Mouse (Mus musculus) CH12.LX (cell line): ENCODE results near the gene Cntrl. TPM values are rescaled to one million over a fixed set of nuclear protein-coding genes. Genes with fewer than 3 reads are reported as not detected.

ENCODE experiments used
- DNase-seq: peaks from one replicate; pipeline ENCODE4 v3.0.0-alpha.2; 2013; ENCODE audit errors: extremely low read depth
- H3K27ac ChIP-seq: 2 replicates; pipeline ENCODE4 v1.5.1; 2012; ENCODE audit warnings: low read depth, mild to moderate bottlenecking, control low read depth, moderate library complexity; ENCODE audit not compliant: insufficient read depth
- H3K27me3 ChIP-seq: replicated peaks from 2 replicates; pipeline ENCODE3; 2012; ENCODE audit warnings: inconsistent platforms
- H3K36me3 ChIP-seq, 2 experiments: replicated peaks in 1 of 2; 2 replicates each; pipeline versions ENCODE3 to v1.6.1; 2012; ENCODE audit warnings: inconsistent platforms in 1 of 2, low read length in 1 of 2, mild to moderate bottlenecking in 1 of 2, mixed read lengths in 1 of 2, moderate library complexity in 1 of 2; ENCODE audit not compliant: control insufficient read depth in 1 of 2, insufficient read depth in 1 of 2
- H3K4me1 ChIP-seq, 2 experiments: 2 replicates each; pipeline ENCODE4 v1.6.1; 2012; ENCODE audit warnings: inconsistent platforms in 1 of 2, moderate library complexity in 1 of 2; ENCODE audit not compliant: insufficient read depth in 2 of 2, control insufficient read depth in 1 of 2
- H3K4me2 ChIP-seq: 2 replicates; pipeline ENCODE4 v1.6.1; 2012; ENCODE audit warnings: low read depth, mild to moderate bottlenecking, control low read depth; ENCODE audit not compliant: poor library complexity, insufficient read depth, severe bottlenecking
- H3K4me3 ChIP-seq, 3 experiments: fragments of 150-350 bp in 1 of 3; sonication (generic) in 1 of 3; replicated peaks in 1 of 3; 2 replicates each; pipeline versions ENCODE3 to v1.5.1; 2011 to 2012; ENCODE audit warnings: low read depth in 2 of 3, low read length in 2 of 3, mild to moderate bottlenecking in 2 of 3, moderate library complexity in 2 of 3, control low read depth in 1 of 3, improper control_type of control experiment in 1 of 3, inconsistent platforms in 1 of 3, mixed read lengths in 1 of 3; ENCODE audit not compliant: poor library complexity in 1 of 3
- H3K79me2 ChIP-seq: replicated peaks from 2 replicates; pipeline ENCODE4 v1.6.1; 2012; ENCODE audit warnings: mild to moderate bottlenecking, moderate library complexity; ENCODE audit not compliant: control insufficient read depth, poor library complexity, insufficient read depth, severe bottlenecking; ENCODE audit errors: extremely low read depth
- H3K9ac ChIP-seq: 2 replicates; pipeline ENCODE4 v1.6.1; 2012; ENCODE audit warnings: low read depth, mild to moderate bottlenecking, control low read depth, moderate library complexity; ENCODE audit not compliant: insufficient read depth
- H3K9me3 ChIP-seq: replicated peaks from 2 replicates; pipeline ENCODE3; 2012; ENCODE audit warnings: low read length, inconsistent platforms, mixed read lengths
- CHD1 ChIP-seq: IDR thresholded peaks from 2 replicates; pipeline ENCODE4 v1.6.1; 2012; ENCODE audit warnings: low read depth, low read length, improper control_type of control experiment, inconsistent platforms
- CTCF ChIP-seq, 2 experiments: IDR thresholded peaks in 1 of 2; conservative IDR thresholded peaks in 1 of 2; 2 replicates each; pipeline ENCODE4 v1.5.1; 2011 to 2012; ENCODE audit warnings: low read depth in 2 of 2, low read length in 2 of 2, improper control_type of control experiment in 1 of 2, inconsistent platforms in 1 of 2, mild to moderate bottlenecking in 1 of 2, moderate library complexity in 1 of 2
- E2F4 ChIP-seq: IDR thresholded peaks from 2 replicates; pipeline ENCODE4 v1.6.1; 2011; ENCODE audit warnings: low read depth, low read length, improper control_type of control experiment; ENCODE audit not compliant: insufficient replicate concordance
- EP300 ChIP-seq: IDR thresholded peaks from 2 replicates; pipeline ENCODE4 v1.6.1; 2011; ENCODE audit warnings: low read length, improper control_type of control experiment
- ETS1 ChIP-seq: conservative IDR thresholded peaks from 2 replicates; pipeline ENCODE4 v1.6.1; 2012; ENCODE audit warnings: low read depth, mild to moderate bottlenecking, inconsistent platforms, low read length, improper control_type of control experiment, moderate library complexity
- GABPA ChIP-seq: IDR thresholded peaks from 2 replicates; pipeline ENCODE4 v1.6.1; 2012; ENCODE audit warnings: low read depth, low read length, improper control_type of control experiment, inconsistent platforms; ENCODE audit not compliant: insufficient replicate concordance
- HCFC1 ChIP-seq: IDR thresholded peaks from 2 replicates; pipeline ENCODE4 v1.6.1; 2012; ENCODE audit warnings: low read depth, mild to moderate bottlenecking, inconsistent platforms, low read length, improper control_type of control experiment
- IRF4 ChIP-seq: IDR thresholded peaks from 2 replicates; pipeline ENCODE4 v1.6.1; 2014; ENCODE audit warnings: low read depth, mild to moderate bottlenecking, inconsistent platforms, low read length, improper control_type of control experiment
- KAT2A ChIP-seq: IDR thresholded peaks from 2 replicates; pipeline ENCODE4 v1.6.1; 2012; ENCODE audit warnings: low read length, improper control_type of control experiment, inconsistent platforms; ENCODE audit not compliant: insufficient replicate concordance
- MAFK ChIP-seq: IDR thresholded peaks from 2 replicates; pipeline ENCODE4 v1.6.1; 2011; ENCODE audit warnings: low read length, improper control_type of control experiment; ENCODE audit not compliant: insufficient replicate concordance
- MAX ChIP-seq: IDR thresholded peaks from 2 replicates; pipeline ENCODE4 v1.6.1; 2011; ENCODE audit warnings: low read length, improper control_type of control experiment
- MEF2A ChIP-seq: IDR thresholded peaks from 2 replicates; pipeline ENCODE4 v1.6.1; 2014; ENCODE audit warnings: low read depth, mild to moderate bottlenecking, inconsistent platforms, low read length, improper control_type of control experiment, borderline replicate concordance
- MXI1 ChIP-seq: IDR thresholded peaks from 2 replicates; pipeline ENCODE4 v1.6.1; 2011; ENCODE audit warnings: mild to moderate bottlenecking, low read depth, low read length, improper control_type of control experiment
- MYC ChIP-seq: IDR thresholded peaks from 2 replicates; pipeline ENCODE4 v1.6.1; 2011; ENCODE audit warnings: low read depth, mild to moderate bottlenecking, improper control_type of control experiment, low read length
- NRF1 ChIP-seq: IDR thresholded peaks from 2 replicates; pipeline ENCODE4 v1.6.1; 2014; ENCODE audit warnings: low read depth, mild to moderate bottlenecking, inconsistent platforms, low read length, improper control_type of control experiment, moderate library complexity
- RAD21 ChIP-seq: IDR thresholded peaks from 2 replicates; pipeline ENCODE4 v1.6.1; 2011; ENCODE audit warnings: low read depth, mild to moderate bottlenecking, low read length, improper control_type of control experiment, moderate library complexity
- RCOR1 ChIP-seq: conservative IDR thresholded peaks from 2 replicates; pipeline ENCODE4 v1.6.1; 2012; ENCODE audit warnings: low read depth, mild to moderate bottlenecking, inconsistent platforms, low read length, improper control_type of control experiment
- SMC3 ChIP-seq: IDR thresholded peaks from 2 replicates; pipeline ENCODE4 v1.6.1; 2011; ENCODE audit warnings: low read depth, low read length, improper control_type of control experiment
- TBP ChIP-seq: conservative IDR thresholded peaks from 2 replicates; pipeline ENCODE4 v1.6.1; 2011; ENCODE audit warnings: low read depth, low read length, improper control_type of control experiment
- UBTF ChIP-seq: IDR thresholded peaks from 2 replicates; pipeline ENCODE4 v1.6.1; 2012; ENCODE audit warnings: low read depth, mild to moderate bottlenecking, inconsistent platforms, low read length, improper control_type of control experiment, moderate library complexity
- USF1 ChIP-seq: IDR thresholded peaks from 2 replicates; pipeline ENCODE4 v1.6.1; 2014; ENCODE audit warnings: low read depth, mild to moderate bottlenecking, inconsistent platforms, low read length, improper control_type of control experiment
- USF2 ChIP-seq: conservative IDR thresholded peaks from 2 replicates; pipeline ENCODE4 v1.6.1; 2011; ENCODE audit warnings: low read depth, low read length, improper control_type of control experiment
- ZC3H11A ChIP-seq: IDR thresholded peaks from 2 replicates; pipeline ENCODE4 v1.6.1; 2012; ENCODE audit warnings: low read depth, mild to moderate bottlenecking, inconsistent platforms, low read length, improper control_type of control experiment
- dilution Hi-C: fragments of 300-500 bp; cut with MboI; formaldehyde crosslinking; loops from 2 replicates; pipeline ENCODE4 v1.14.3; 2020; ENCODE audit warnings: low sequenced_read_pairs; ENCODE audit not compliant: extremely low pct_unique_long_range_greater_than_20kb, extremely low pct_ligation_motif_present
- in situ Hi-C: fragments of 300-500 bp; cut with MboI; formaldehyde crosslinking; loops from 3 replicates; pipeline ENCODE4 v1.14.3; 2019; ENCODE audit warnings: low sequenced_read_pairs, low pct_ligation_motif_present, low pct_unique_long_range_greater_than_20kb, mixed read lengths
- polyA plus RNA-seq: library from polyadenylated mRNA; unstranded; fragments of >175 nt; gene quantifications from 2 replicates; pipeline ENCODE4 v1.2.1, GENCODE M21; 2012; ENCODE audit warnings: low read depth; ENCODE audit not compliant: insufficient read length
- total RNA-seq, 2 experiments: library from RNA; depleted of rRNA; stranded (reverse); fragments of 300-350 nt in 1 of 2; fragments of >200 nt in 1 of 2; gene quantifications; 2 replicates each; pipeline ENCODE4 v1.2.3; 2012 to 2014

Gene Cntrl
- total and polyA plus RNA-seq, 3 experiments = 55.6 to 69.7 (median 64.5) TPM

GRCm38 (mm10) chr2:35213345-35213910 is 104.1 kb downstream of the Cntrl start:
- dilution Hi-C loops = no loop called here

GRCm38 (mm10) chr2:35214881-35215358 is 105.6 kb downstream of the Cntrl start:
- DNase-seq = peak; percentile 63
- in situ Hi-C loops = loop anchor here (5.0 to 10.0 kb wide), 2 partner anchors 42 to 160 kb away; partner anchors contain the start of gene Gsn
- no peak for TF ChIP-seq MYC
- TF ChIP-seq SMC3 = peak; percentile 98
- TF ChIP-seq MAX = no peak
- TF ChIP-seq MAFK = no peak
- TF ChIP-seq GABPA = no peak
- no peak for TF ChIP-seq NRF1
- TF ChIP-seq E2F4 = no peak
- no peak for TF ChIP-seq EP300
- peak; percentile 78 for TF ChIP-seq ZC3H11A
- no peak for TF ChIP-seq HCFC1
- TF ChIP-seq TBP = no peak
- TF ChIP-seq CHD1 = no peak
- no peak for TF ChIP-seq USF1
- no peak for TF ChIP-seq MEF2A
- TF ChIP-seq CTCF (conservative IDR thresholded peaks at IDR 0.05 in 1 of 2, IDR thresholded peaks at IDR 0.05 in 1 of 2; ENCODE audit: low read depth in 2 of 2, low read length in 2 of 2) = peak; percentile 80 to 99
- no peak for TF ChIP-seq KAT2A
- TF ChIP-seq MXI1 = 0 out of 2 replicates have a peak, but pooled peaks have one; percentile 15
- peak; percentile 96 for TF ChIP-seq RAD21
- no peak for TF ChIP-seq ETS1
- TF ChIP-seq, all 38 proteins: peak for 5
- H3K4me1 ChIP-seq = peaks cover 13 to 30% of the 10 kb centered on the region in 2 experiments
- no peak overlapping the region for H3K4me3 ChIP-seq
- H3K27me3 ChIP-seq = no peaks in the 10 kb centered on the region
- H3K79me2 ChIP-seq = no peaks in the 10 kb centered on the region
- H3K36me3 ChIP-seq = no peaks in the 10 kb centered on the region
- no peak overlapping the region for H3K9ac ChIP-seq
- H3K9me3 ChIP-seq = no peaks in the 10 kb centered on the region
- dilution Hi-C loops = no loop called here
- no peak overlapping the region for H3K4me2 ChIP-seq
- H3K27ac ChIP-seq = no peak overlapping the region

More at GRCm38 (mm10) chr2:35213345-35213910, 104.1 kb downstream of the Cntrl start:
- no peaks in the 10 kb centered on the region for H3K27me3 ChIP-seq
- no peak overlapping the region for H3K4me3 ChIP-seq
- H3K36me3 ChIP-seq = no peaks in the 10 kb centered on the region
- H3K79me2 ChIP-seq = no peaks in the 10 kb centered on the region
- H3K9ac ChIP-seq = no peak overlapping the region
- no peak overlapping the region for H3K27ac ChIP-seq
- no peaks in the 10 kb centered on the region for H3K9me3 ChIP-seq
- TF ChIP-seq MAX (no peak), TBP (no peak), IRF4 (no peak), HCFC1 (no peak), RCOR1 (no peak), USF2 (no peak), UBTF (no peak), NRF1 (no peak), SMC3 (no peak), USF1 (no peak), MYC (no peak)
- in situ Hi-C loops = loop anchor here (5.0 to 10.0 kb wide), 2 partner anchors 44 to 161 kb away; partner anchors contain the start of gene Gsn
- DNase-seq = no peak
- peaks cover 15 to 44% of the 10 kb centered on the region in 2 experiments for H3K4me1 ChIP-seq
- no peak overlapping the region for H3K4me2 ChIP-seq
